Mouse (Mus musculus) monocyte, adult 5-6 weeks (primary cell): ENCODE data around the gene Cacna2d2. TPM values are rescaled to one million over a fixed set of nuclear protein-coding genes. Genes with fewer than 3 reads are reported as not detected.

Source experiments
- ATAC-seq: fragments of 153-309, 156-312 bp; replicated peaks from 2 replicates; pipeline ENCODE4 v1.8.0; 2017; ENCODE audit warnings: mild to moderate bottlenecking; ENCODE audit not compliant: low TSS enrichment, insufficient number of reproducible peaks, severe bottlenecking, poor library complexity, low FRiP score
- total RNA-seq: library from RNA; stranded (forward); fragments of 200-1000, 200-491, 200-594 nt; gene quantifications from 3 replicates; pipeline ENCODE4 v1.2.3, GENCODE M21; 2017

Gene Cacna2d2
- total RNA-seq, 1 experiment from 2014 or later = not detected

DNA sequence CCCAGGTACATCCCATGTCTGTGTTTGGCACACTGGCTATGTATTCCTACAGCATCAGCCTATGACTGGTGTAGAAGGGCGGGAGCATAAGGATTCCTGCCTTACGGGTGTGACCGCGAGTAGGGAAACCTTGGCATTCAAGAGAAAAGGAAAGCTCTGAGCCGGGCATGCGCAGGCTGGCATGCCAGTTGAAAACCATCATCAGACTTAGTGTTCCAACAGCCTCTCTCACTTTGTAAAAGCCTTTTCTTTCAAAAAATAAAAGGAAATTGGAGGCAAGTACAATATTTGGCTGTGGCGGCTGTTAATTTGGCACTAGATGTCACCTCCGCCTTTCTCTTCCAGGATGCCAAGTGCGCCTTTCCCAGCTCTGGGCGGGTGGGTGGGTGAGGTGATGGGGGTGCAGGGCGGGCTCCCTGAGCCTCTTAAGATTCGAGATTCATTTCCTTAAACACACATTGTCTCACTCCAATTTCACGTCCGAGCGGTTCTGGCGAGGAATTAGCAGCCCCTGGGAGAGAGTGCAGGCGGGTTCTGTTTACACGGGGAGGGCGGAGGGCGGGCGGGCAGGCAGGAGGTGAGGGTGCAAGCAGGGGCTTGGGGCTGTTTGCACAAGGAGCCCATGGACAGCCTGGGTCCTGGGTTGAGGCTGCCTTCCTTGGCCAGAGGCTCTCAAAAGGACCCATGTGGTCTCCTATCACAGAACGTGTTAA, 49.5 kb downstream of the Cacna2d2 start:
- ATAC-seq = no peak

GRCm38 (mm10) chr9:107451400-107451799, 52.0 kb downstream of the Cacna2d2 start:
- ATAC-seq = no peak

DNA sequence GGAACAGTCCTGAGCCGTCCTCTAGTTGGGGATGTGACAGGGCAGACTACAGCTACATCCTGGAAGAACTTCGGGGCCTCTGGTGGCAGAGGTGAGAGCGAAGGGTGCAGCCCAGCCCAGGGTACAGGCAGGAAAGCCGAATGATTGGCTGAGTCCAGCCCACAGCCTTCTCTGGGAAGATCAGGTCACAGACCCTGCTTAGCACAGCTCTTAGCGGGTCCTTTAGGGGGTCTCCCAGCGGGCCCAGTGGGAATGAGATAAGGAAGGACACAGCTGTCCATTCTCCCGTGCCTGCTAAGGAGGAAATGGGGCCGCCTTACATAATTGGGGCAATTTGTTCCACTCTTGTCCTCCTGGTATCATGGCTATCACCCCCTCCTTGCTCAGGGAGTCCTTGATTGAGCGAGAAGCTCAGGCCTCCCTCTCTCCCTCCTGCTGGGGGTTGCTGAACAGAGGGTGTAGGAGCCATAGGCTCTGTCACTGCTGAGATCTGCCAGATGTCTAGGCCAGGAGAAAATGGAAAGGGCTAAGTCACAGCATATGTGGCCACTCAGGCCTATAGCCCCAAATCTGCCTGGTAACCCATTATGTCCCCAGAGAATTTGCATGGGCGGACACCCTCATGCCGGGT, 52.6 kb downstream of the Cacna2d2 start:
- ATAC-seq = no peak

DNA sequence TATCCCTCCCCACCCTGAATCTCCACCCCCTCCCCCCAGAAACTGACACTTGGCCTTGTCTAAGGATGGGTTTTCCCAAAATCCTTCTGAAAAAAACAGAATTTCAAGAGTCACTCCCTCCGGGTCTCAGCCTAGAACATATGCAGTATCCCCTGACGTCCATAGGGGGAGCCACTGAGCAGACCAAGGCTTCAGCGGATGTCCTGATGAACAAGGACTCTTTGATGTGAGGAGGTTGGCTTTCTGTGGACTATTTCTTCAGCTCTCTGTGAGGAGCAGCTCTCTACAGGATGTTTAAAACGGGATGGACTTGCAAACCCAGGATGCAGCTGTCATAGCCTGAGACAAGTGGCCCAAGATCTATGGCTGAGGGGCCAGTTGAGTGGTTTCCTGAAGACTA, 53.1 kb downstream of the Cacna2d2 start:
- ATAC-seq = no peak

GRCm38 (mm10) chr9:107453151-107453550, 53.7 kb downstream of the Cacna2d2 start:
- ATAC-seq = no peak

DNA sequence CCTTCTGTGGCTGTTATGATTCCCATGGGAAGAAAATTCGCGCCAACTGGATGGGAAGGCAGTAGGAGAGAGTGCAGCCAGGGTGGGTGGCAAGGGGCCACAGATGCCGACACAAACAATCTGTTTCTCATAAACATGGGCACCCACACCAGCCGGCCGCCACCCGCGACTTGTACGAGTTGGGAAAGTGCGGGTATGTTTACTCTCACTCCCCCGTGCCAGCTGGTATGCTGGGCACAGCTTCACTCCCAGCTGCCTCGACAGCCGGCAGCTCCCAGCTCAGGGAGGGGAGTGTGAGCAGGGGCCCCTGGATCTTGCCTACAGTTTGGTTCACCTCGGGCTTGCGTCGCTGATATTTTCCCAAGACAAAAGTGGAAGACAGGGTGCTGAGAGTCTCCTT, 57.3 kb downstream of the Cacna2d2 start:
- ATAC-seq = no peak

- no peak for ATAC-seq
Measured at GRCm38 (mm10) chr9:107462907-107463306, 63.5 kb downstream of the Cacna2d2 start.

- ATAC-seq = no peak
Measured at GRCm38 (mm10) chr9:107463509-107463908, 64.1 kb downstream of the Cacna2d2 start.

DNA sequence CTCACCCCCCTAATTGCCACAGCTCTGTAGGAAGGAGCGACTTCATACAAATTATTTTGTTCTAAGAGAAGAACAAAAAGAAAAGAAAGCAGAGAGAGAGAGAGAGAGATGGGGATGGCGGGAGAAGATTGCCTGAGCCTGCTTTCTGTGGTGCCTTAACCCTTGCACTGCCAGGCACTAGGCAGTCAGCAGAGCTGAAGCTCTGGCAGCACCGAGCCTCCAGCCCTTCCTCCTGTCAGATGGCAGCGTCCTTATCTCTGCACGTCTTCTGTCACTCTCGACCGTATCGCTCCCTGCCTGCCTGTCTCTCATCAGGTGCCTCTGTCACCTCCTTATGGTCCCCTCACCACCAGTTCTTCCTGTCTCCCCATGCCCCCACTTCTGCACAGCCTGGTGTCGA, 64.7 kb downstream of the Cacna2d2 start:
- no peak for ATAC-seq

DNA sequence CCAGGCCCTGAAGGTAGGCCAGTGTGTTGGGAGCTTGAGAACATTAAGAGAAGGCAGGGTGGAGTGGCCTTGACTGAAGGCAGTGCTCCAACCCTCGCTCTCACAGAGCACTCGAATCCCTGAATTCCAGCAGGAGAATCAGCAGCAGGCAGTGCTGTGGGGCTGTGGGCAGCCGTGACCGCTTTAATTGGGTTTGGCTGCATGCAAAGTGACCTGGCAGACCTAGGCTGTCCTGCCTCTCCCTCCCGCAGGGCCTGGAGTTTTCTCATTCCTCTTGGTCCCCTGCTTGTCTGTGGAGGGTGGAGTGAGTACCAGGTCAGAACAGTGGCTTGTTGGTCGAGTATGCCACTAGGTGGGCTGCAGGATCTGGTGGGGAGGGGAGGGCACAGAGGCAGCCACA, 66.2 kb downstream of the Cacna2d2 start:
- ATAC-seq = no peak

DNA sequence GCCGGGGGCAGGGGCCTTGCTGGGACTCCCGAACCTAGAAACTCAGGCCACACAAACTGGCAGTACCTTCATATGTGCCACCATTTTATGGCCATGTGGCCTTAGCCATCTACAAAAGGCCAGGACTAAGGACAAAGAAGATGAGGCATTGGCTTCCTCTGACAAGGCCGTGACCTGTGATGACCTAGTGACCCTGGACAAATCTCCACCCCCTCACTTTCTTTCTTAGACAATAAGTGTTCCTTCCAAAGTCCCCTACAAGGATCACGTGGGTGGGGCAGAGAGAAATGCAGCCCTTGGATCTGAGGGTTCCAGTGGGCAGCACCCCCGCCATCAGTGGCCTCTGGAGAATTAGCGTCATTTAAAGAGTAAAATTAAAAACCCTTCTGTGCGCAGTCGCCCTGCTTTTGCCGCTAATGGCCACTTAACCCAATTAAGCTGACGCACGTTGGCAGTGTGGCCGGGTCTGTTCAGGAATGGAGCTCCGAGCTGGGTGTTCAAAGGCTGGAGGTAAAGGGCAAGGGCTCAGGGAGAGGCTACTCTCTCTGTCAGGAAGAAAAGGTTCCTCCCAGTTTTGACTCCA, 69.9 kb downstream of the Cacna2d2 start:
- ATAC-seq = no peak

DNA sequence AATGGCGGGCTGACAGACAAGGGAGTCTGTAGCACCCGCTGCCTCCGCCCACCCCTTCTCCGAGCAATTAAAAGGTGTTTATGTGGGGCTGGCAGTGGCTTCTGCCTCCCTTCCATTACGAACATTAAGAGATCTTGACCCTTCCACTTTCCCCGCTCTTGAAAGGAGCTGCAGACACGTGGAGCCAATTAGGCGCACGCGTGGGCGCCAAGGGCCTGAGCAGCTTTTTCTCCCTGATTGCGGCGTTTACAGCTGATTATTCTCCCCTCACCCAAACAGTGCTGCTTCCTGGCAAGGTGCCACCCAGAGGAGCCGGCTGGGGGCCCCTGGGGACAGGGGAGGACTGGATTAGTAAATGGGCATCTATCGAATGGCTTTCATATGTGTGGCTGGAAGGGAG, 71.0 kb downstream of the Cacna2d2 start:
- ATAC-seq = no peak

DNA sequence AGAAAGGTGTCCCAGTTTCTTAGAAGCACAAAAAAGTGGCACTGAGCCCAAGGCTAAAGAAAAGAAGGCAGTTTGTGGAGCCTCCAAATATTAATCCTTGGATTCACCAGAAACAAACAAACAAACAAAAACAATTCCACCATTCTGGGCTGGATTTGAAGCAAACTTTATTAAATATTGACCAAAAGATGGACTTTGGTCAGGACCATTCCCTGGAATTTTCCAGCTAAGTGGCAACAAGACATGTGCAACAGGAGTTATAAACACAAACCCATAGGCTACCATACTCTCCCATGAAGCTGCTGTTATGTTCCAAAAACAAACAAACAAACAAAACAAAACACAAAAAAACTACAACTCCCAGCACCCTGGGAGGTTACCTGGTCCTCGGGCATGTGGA, 74.6 kb downstream of the Cacna2d2 start:
- no peak for ATAC-seq

DNA sequence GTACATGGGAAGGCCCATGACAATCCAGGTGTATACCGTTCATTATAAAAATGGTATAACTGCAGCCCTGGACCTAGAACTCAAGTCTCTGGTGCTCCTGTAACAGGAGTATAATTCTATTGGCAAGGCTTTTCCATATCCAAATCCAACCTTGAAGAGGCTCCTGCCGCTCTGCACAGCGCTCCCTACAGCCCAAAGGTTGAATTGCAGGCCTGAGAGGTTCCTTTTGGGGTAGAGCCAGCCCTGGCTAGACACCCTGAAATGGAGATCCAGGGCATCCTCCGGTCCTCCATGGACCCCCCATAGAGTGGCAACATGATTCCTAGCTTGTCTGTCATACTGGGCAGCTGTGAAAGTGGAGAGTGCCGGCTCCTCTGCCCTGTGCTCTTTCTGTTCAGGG, 79.6 kb downstream of the Cacna2d2 start:
- no peak for ATAC-seq

DNA sequence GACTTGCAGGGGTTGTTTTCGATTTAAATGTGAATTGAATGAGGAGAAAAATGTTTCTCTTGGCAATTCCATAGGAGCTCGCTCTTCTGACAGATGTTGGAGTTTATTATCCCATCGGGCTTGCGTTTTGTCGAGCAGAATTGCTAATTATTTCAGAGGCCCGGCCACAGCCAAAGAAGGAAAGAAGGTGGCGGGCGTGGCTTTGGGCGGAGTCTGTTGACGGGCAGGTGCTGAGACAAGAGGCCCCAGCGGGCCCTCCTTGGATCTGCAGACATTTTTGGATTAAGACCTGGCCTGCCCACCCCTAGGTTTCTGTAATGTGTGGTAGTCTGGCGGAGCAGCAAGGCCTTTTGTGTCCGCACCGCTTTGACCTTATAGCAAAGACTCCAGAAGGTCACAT, 80.2 kb downstream of the Cacna2d2 start:
- ATAC-seq = no peak

DNA sequence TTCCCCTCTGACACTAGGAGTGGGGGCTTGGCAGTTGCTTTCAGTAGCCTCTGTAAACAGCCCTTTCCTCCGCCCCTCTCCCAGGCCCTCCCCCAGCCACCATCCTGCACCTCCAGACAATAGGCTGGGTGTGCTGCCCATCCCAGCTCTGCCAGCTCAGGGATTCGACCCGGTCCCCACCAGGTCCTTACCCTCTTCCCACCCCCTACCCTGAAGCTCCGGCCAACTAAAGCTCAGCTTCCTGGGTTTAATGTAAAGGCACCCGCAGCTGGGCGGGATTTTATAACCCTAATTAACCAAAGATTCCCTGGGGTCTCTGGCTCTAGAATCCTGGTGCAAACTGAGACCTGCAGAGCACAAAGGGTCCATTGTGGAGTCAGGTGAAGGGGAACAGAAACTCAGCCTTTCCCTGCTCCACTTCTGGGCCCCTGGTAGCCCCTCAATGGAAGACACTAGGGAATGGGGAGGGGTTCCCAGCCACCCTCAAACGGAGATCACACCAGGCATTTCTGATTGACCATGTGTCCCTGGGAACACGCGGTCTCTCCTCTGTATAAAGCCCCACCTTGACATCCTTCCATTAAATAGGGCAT, 81.2 kb downstream of the Cacna2d2 start:
- ATAC-seq = no peak

DNA sequence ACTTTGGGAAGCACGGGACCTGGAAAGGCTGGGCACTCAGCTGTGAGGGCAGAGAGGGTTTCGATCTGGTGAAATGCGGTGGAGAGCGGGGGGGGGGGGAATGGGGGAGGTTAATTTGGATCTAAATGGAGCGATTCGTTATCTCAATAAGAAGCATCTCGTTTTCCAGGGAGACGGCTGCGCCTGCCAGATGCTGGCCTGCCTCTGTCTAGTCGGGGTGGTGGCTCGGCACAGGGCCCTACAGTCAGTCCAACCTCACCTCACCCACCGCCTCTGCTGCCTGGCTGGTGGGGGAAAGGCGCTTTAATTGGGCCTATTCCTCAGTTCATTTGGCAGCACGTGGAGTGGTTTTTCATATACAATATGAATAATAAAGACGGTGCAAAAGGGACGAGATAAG, 81.9 kb downstream of the Cacna2d2 start:
- no peak for ATAC-seq

DNA sequence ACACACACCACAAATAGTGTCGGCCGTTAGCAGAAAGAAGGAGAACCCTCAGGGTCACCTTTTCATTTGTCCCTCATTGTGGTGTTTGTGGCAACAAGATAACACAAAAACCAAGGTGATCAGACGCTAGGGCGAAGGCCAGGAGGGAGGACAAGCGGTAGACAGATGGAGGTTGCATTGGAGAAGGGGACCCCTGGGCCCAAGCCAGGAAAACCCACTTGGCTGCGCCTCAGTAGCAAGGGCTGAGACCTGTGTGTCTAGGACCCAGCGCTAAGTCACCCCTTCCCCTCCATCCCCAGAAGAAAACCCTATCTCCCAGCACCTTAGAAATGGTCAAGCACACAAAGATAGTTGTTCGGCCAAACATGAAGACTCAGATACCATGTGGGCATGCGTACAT, 82.6 kb downstream of the Cacna2d2 start:
- no peak for ATAC-seq

DNA sequence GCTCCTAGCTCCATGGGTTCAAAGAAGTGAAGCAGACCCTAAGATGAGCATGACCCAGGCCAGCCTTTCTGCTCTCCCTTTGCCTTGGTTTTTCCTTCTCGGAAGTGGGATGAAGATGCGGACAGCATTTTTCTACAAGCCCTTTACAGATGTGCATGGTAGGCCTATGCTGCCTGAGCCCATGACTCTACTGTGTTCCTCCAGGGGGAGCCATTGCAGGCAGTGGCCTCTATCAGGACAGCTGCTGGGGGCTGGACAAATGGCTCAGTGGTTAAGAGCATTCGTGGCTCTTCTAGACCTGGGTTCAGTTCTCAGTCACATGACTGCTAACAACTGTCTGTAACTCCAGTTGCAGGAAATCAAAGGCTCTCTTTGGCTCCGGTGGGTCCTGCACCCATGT, 83.4 kb downstream of the Cacna2d2 start:
- ATAC-seq = no peak

DNA sequence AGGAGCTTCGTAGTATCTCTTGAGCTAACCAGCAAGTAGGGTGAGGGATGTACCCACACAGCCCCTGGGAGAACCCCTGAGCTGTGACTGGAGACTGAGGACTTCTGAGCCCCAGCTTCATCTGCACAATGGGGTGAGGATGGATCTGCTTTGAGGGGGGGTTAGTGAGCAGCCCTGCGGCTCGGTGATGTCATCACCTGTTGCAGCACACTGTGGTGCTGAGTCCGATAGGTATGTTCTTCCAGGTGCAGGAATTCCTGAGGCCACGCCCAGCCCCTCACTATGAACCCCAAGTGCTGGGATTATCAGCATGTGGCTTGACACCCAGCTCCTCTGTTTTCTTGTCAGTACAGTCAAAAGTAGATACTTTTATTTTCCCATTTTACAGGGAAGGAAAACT, 84.3 kb downstream of the Cacna2d2 start:
- no peak for ATAC-seq
